Mouse (Mus musculus) heart, embryonic 13.5 days (tissue): ENCODE results near the gene Fermt3. TPM values are rescaled to one million over a fixed set of nuclear protein-coding genes. Genes with fewer than 3 reads are reported as not detected.

Experiments
- ATAC-seq: fragments of 200-750 bp; cut with Nextera tagmentation; 2 replicates; pipeline ENCODE4 v1.8.0; 2017; ENCODE audit warnings: moderate TSS enrichment; ENCODE audit not compliant: insufficient number of reproducible peaks, low FRiP score, low TSS enrichment; ENCODE audit errors: extremely low read depth
- H3K27ac ChIP-seq: fragments of 300-500 bp; sonication (generic); replicated peaks from 2 replicates; pipeline ENCODE4 v1.5.1; 2015; ENCODE audit warnings: moderate library complexity, mild to moderate bottlenecking, inconsistent platforms
- H3K27me3 ChIP-seq: fragments of 300-500 bp; sonication (generic); replicated peaks from 2 replicates; pipeline ENCODE4 v1.6.1; 2015; ENCODE audit warnings: mild to moderate bottlenecking, inconsistent platforms
- H3K36me3 ChIP-seq: fragments of 300-500 bp; sonication (generic); 2 replicates; pipeline ENCODE4 v1.6.1; 2015; ENCODE audit warnings: mild to moderate bottlenecking, inconsistent platforms
- H3K4me1 ChIP-seq: fragments of 300-500 bp; sonication (generic); 2 replicates; pipeline ENCODE4 v1.6.1; 2015; ENCODE audit warnings: inconsistent platforms
- H3K4me2 ChIP-seq: fragments of 300-500 bp; sonication (generic); 2 replicates; pipeline ENCODE4 v1.6.1; 2015; ENCODE audit warnings: inconsistent platforms, mild to moderate bottlenecking, moderate library complexity
- H3K4me3 ChIP-seq: fragments of 300-500 bp; sonication (generic); 2 replicates; pipeline ENCODE4 v1.5.1; 2015; ENCODE audit warnings: moderate library complexity, mild to moderate bottlenecking, inconsistent platforms
- H3K9ac ChIP-seq: fragments of 300-500 bp; sonication (generic); 2 replicates; pipeline ENCODE4 v1.6.1; 2015; ENCODE audit warnings: inconsistent platforms, mild to moderate bottlenecking, moderate library complexity
- H3K9me3 ChIP-seq: fragments of 300-500 bp; sonication (generic); 2 replicates; pipeline ENCODE4 v1.6.1; 2016; ENCODE audit warnings: inconsistent platforms
- WGBS: fragments of 180-500 bp; shearing (Covaris S2); methylation state at CpG from one replicate; pipeline ENCODE4 v1.1.7; 2015; ENCODE audit warnings: mixed read lengths; 5-methylcytosine and 5-hydroxymethylcytosine counted together
- polyA plus RNA-seq: library from polyadenylated mRNA; unstranded; fragments of >200 nt; fragmentation: Nextera tagmentation; extraction: Ambion mirVana; gene quantifications from 2 replicates; pipeline ENCODE4 v1.2.1, GENCODE M21; 2015

The Fermt3 gene
- polyA plus RNA-seq, 1 experiment from 2014 or later: 8.1 TPM

DNA sequence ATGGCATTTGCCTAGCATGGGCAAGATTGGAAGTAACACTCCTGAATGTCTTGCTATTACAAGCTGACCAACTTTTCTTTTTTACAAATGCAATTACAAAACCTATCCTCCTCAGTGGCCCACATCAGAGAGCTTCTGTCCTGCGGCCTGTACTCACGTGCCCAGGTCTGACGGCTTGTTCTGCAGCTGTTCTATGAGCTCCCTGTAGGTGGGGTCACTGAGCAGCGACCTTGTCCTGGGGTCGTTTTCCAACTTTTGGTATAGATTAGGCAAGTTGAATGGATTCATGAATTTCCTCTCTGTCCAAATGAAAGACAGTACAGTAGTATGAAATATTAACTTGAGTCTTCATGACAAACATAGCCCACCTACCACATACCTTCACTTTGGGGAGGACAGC lies 14.7 kb upstream of the Fermt3 start:
- no peak overlapping the region for H3K4me2 ChIP-seq
- no peaks in the 10 kb centered on the region for H3K27me3 ChIP-seq
- H3K4me3 ChIP-seq: no peak overlapping the region
- WGBS: 94% methylated on average over 5 of the region's 5 CpGs
- ATAC-seq: no peak
- no peak overlapping the region for H3K9ac ChIP-seq
- H3K27ac ChIP-seq: no peak overlapping the region
- H3K4me1 ChIP-seq: peaks cover 28% of the 10 kb centered on the region
- no peaks in the 10 kb centered on the region for H3K9me3 ChIP-seq
- peaks cover 66% of the 10 kb centered on the region for H3K36me3 ChIP-seq

DNA sequence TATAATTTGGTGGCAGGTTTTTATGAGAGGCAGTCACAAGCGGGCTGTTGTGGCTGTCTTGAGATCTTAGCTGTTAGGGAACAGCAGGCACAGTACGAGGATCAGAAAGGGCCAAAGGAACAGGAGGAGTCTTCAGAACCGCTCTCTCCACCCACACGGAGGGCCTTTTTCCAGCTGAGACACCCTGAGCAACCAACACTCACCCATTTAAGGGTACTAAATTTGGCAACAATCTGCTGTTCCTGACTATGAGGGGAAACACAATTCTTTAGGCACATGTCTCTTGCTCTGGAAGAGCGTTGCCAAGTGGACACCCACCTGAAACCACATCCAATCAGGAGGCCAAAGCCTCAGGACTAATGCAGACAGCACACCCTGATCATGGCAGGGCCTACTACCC lies 10.3 kb upstream of the Fermt3 start:
- 92% methylated on average over 5 of the region's 5 CpGs for WGBS
- Histone ChIP-seq H3K4me1 (no peaks in the 10 kb centered on the region), H3K9ac (no peak overlapping the region), H3K27me3 (no peaks in the 10 kb centered on the region), H3K27ac (no peak overlapping the region), H3K4me3 (no peak overlapping the region), H3K36me3 (peaks cover 98% of the 10 kb centered on the region), H3K9me3 (no peaks in the 10 kb centered on the region), H3K4me2 (no peak overlapping the region)
- ATAC-seq: no peak

DNA sequence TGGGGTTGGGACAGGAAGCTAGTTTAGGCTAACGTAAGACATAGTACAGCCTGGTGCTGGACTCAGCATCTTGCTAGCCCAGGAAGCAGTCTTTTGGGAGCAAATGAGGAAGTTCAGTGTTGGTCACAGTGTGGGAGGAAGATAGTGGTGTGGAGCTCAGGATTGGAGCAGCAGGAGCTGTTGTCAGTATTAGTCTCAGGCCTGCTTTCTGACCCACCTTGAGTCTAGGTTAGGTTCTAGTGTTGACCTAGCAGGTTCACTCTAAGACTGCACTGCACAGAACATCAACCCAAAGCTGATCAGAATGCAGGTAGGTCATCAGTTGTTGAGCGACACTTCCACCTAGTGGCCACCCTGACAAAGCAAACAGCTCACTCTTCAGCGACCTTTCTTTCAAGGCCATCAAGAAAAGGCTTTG lies 964 bp upstream of the Fermt3 start:
- no peak overlapping the region for H3K9ac ChIP-seq
- H3K9me3 ChIP-seq: no peaks in the 10 kb centered on the region
- peaks cover 72% of the 10 kb centered on the region for H3K36me3 ChIP-seq
- H3K4me1 ChIP-seq: peaks cover 17% of the 10 kb centered on the region
- H3K27ac ChIP-seq: peak overlapping the region; percentile 46; the same call in 1 of the 2 replicates
- no peaks in the 10 kb centered on the region for H3K27me3 ChIP-seq
- no peak overlapping the region for H3K4me2 ChIP-seq
- WGBS: 38% methylated on average over 3 of the region's 3 CpGs
- H3K4me3 ChIP-seq: no peak overlapping the region
- ATAC-seq: no peak

DNA sequence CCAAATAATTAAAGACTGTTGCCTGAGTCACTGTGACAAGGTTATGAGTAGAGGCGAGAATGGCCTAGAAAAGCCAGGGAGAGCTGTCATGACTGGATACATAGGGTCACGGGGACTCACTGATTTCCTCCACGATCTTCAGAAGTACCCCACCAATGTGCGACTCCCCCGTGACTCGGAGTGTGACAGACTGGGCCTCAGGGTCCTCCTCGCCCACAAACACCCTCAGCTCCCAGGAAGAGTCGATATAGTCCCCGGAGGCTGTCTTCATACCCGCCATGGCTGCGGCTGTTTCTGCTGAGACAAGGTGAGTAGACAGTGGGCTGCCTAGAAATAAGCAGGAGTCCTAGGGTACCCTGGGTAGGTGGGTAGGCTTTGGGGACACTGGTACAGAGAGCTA lies 723 bp downstream of the Fermt3 start:
- H3K36me3 ChIP-seq: peaks cover 55% of the 10 kb centered on the region
- peaks cover 17% of the 10 kb centered on the region for H3K4me1 ChIP-seq
- WGBS: 85% methylated on average over 11 of the region's 11 CpGs
- no peak for ATAC-seq
- H3K27ac ChIP-seq: peak overlapping the region; percentile 54
- no peaks in the 10 kb centered on the region for H3K9me3 ChIP-seq
- peak overlapping the region; percentile 25; the same call in 1 of the 2 replicates for H3K9ac ChIP-seq
- H3K27me3 ChIP-seq: no peaks in the 10 kb centered on the region
- peak overlapping the region; percentile 36; the same call in 1 of the 2 replicates for H3K4me2 ChIP-seq
- peak overlapping the region; percentile 10 for H3K4me3 ChIP-seq

DNA sequence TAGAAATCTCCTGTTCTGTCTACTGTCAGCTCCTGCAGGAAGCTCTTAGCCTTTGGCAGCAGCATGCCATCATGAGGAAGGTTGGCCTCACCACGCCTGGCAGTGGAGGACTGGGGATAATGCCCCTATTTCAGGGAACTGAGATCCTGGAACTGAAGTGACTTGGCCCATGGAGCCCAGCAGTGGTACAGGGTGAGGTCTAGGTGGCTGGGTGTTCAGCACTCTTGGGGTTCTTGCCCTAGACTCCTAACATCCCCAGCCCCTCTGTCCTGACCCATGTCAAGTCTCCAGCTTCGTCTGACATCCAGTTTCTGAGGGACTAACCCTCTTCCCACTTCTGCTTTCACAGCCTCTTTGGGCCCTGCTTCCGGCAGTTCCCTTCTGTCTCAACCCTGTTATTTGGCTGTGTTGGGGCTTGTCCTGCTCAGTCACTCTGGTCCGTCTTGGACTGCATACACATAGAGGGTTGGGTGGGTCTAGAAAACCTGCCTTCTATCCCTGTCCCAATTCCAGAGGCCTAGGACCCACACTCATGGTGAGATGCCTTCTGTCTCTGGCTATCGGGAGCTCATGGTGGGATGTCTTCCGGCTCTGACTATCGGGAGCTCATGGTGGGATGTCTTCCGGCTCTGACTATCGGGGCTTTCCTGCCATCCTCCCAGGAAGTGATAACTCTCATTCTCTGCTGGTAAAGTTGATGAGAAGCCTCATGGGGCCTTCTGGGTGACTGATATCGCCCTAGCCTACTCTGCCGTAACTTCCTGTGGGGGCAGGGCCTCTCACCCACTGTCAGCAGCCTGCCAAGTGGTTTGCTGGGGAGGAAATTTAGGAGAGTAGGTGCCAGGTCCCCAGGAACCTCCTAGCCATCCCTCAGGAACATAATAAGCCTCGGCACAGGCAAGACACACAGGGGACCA lies 1.5 kb downstream of the Fermt3 start:
- peak overlapping the region; percentile 54; the same call in 1 of the 2 replicates for H3K27ac ChIP-seq
- H3K9ac ChIP-seq: no peak overlapping the region
- WGBS: 56% methylated on average over 12 of the region's 12 CpGs
- no peaks in the 10 kb centered on the region for H3K9me3 ChIP-seq
- H3K36me3 ChIP-seq: peaks cover 47% of the 10 kb centered on the region
- H3K4me3 ChIP-seq: peak overlapping the region; percentile 10
- H3K4me2 ChIP-seq: peak overlapping the region; percentile 36; the same call in 1 of the 2 replicates
- no peak for ATAC-seq
- H3K27me3 ChIP-seq: no peaks in the 10 kb centered on the region
- H3K4me1 ChIP-seq: peaks cover 17% of the 10 kb centered on the region

GRCm38 (mm10) chr19:7014481-7015135 lies 4.7 kb downstream of the Fermt3 start:
- no peaks in the 10 kb centered on the region for H3K9me3 ChIP-seq
- peaks cover 17% of the 10 kb centered on the region for H3K4me1 ChIP-seq
- no peaks in the 10 kb centered on the region for H3K27me3 ChIP-seq
- no peak overlapping the region for H3K27ac ChIP-seq
- peaks cover 15% of the 10 kb centered on the region for H3K36me3 ChIP-seq
- WGBS: 83% methylated on average over 20 of the region's 20 CpGs
- no peak overlapping the region for H3K9ac ChIP-seq
- no peak for ATAC-seq
- no peak overlapping the region for H3K4me2 ChIP-seq
- H3K4me3 ChIP-seq: no peak overlapping the region

DNA sequence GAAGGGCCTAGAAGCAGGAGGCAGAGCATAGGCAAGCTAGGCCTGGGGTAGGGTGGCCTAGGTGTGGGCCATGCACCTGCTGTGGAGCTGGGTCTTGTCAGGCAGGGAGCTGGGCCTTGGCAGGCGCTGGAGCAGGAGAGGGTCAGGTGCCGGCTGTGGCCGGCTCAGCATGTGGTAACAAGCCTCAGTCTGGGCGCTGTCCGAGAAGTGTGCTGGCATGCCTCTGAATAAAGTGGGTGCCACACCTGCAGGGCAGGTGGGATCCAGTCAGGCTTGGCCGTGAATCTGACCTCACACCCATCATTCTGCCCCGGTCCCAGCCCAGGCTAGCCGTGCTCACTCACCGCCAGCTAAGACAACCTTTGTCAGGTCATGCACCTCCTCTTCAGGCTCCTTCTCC lies 5.3 kb downstream of the Fermt3 start:
- H3K4me1 ChIP-seq: peaks cover 13% of the 10 kb centered on the region
- no peak overlapping the region for H3K4me2 ChIP-seq
- WGBS: 79% methylated on average over 9 of the region's 9 CpGs
- no peak for ATAC-seq
- H3K36me3 ChIP-seq: peaks cover 9% of the 10 kb centered on the region
- H3K27ac ChIP-seq: no peak overlapping the region
- H3K27me3 ChIP-seq: no peaks in the 10 kb centered on the region
- no peak overlapping the region for H3K9ac ChIP-seq
- no peaks in the 10 kb centered on the region for H3K9me3 ChIP-seq
- no peak overlapping the region for H3K4me3 ChIP-seq

- no peak overlapping the region for H3K9ac ChIP-seq
- H3K27me3 ChIP-seq: no peaks in the 10 kb centered on the region
- no peaks in the 10 kb centered on the region for H3K9me3 ChIP-seq
- no peak overlapping the region for H3K4me3 ChIP-seq
- ATAC-seq: no peak
- H3K27ac ChIP-seq: no peak overlapping the region
- WGBS: 77% methylated on average over 4 of the region's 4 CpGs
- no peak overlapping the region for H3K4me2 ChIP-seq
- no peaks in the 10 kb centered on the region for H3K36me3 ChIP-seq
- no peaks in the 10 kb centered on the region for H3K4me1 ChIP-seq
Observed at GRCm38 (mm10) chr19:7012426-7012825, 6.8 kb downstream of the Fermt3 start.

DNA sequence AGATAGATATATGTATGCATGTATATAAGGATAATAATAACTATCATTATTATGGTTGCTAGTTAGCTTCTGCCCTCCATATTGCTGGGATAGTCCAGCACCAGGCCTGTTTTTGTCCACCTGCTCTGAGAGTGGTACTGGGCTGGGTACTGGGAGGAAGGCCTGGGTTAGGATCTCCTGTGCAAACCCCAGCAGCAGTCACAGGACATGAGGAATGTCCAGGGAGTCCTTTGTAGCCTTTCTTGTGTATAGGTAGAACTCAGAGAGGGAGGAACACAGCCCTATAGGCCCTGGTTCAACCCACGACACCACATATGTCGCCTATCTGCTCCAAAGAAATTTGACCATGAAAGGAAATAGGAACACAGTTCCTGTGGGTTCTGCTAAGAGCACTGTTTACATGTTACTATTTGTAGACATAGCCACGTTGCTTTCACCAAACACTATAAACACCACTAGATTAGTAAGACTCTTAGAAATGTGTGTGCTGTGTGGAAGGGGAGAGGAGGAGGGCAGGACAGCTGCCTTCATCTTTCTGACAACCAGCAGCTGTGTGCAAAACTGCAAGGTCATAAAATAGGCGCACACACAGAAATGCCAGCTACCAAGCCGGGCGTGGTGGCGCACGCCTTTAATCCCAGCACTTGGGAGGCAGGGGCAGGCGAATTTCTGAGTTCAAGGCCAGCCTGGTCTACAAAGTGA lies 12.2 kb downstream of the Fermt3 start:
- no peak for ATAC-seq
- no peak overlapping the region for H3K27ac ChIP-seq
- H3K4me2 ChIP-seq: no peak overlapping the region
- no peak overlapping the region for H3K4me3 ChIP-seq
- H3K9me3 ChIP-seq: no peaks in the 10 kb centered on the region
- no peaks in the 10 kb centered on the region for H3K36me3 ChIP-seq
- WGBS: 77% methylated on average over 9 of the region's 9 CpGs
- no peak overlapping the region for H3K9ac ChIP-seq
- H3K27me3 ChIP-seq: no peaks in the 10 kb centered on the region
- peaks cover 7% of the 10 kb centered on the region; the same call in 1 of the 2 replicates for H3K4me1 ChIP-seq

DNA sequence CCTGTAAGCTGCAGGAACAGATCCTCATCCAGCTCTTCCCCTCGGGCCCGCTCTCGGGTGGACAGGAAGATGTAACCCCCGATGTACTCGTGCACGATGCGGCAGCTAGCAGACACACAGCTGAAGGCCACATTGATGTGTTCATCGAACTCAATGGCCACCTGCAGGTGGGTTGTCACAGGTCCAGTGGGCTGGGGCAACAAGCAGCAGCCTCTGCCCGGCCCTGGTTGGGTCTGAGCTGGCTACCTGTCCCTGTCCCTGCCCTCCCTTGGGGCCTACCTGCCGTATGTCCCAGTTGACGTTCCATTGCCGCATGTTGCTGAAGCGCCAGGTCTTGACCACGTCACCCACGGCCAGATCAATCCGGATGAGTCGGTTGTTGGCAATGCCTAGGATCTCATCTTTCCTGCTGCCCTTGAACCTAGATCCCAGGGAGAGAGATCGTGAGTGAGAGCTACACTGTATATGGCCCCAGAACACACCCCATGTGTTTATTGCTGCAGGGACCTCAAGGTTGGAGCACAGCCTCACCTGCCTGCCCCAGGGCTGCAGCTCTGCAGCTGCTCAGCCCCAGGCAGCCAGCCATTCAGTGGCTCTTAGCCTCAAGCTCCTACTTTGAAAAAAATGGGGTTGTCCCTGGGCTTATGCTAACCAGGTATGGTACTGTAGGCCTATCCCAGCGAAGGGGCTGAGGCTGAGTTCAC lies 19.8 kb downstream of the Fermt3 start:
- Histone ChIP-seq H3K27me3 (no peaks in the 10 kb centered on the region), H3K9me3 (no peaks in the 10 kb centered on the region), H3K36me3 (peaks cover 26% of the 10 kb centered on the region), H3K4me1 (peaks cover 25% of the 10 kb centered on the region), H3K4me2 (no peak overlapping the region), H3K27ac (no peak overlapping the region), H3K9ac (no peak overlapping the region), H3K4me3 (no peak overlapping the region)
- ATAC-seq: no peak
- WGBS: 93% methylated on average over 19 of the region's 19 CpGs
